Mouse (Mus musculus) small intestine, adult 2 months (tissue): Measurements from ENCODE around the gene Casq1.

Experiments used
- CTCF ChIP-seq: fragments of 200-500 bp; IDR thresholded peaks from 2 replicates; pipeline ENCODE4 v1.5.1; 2012; ENCODE audit warnings: low read depth, mild to moderate bottlenecking, control low read depth, inconsistent platforms, low read length, moderate library complexity, mixed read lengths; ENCODE audit not compliant: insufficient replicate concordance, insufficient read length; ENCODE audit errors: extremely low read depth
- POLR2A ChIP-seq: fragments of 200-500 bp; IDR thresholded peaks from 2 replicates; pipeline ENCODE4 v1.6.1; 2012; ENCODE audit warnings: low read depth, mild to moderate bottlenecking, control low read depth, inconsistent platforms, low read length, moderate library complexity

DNA sequence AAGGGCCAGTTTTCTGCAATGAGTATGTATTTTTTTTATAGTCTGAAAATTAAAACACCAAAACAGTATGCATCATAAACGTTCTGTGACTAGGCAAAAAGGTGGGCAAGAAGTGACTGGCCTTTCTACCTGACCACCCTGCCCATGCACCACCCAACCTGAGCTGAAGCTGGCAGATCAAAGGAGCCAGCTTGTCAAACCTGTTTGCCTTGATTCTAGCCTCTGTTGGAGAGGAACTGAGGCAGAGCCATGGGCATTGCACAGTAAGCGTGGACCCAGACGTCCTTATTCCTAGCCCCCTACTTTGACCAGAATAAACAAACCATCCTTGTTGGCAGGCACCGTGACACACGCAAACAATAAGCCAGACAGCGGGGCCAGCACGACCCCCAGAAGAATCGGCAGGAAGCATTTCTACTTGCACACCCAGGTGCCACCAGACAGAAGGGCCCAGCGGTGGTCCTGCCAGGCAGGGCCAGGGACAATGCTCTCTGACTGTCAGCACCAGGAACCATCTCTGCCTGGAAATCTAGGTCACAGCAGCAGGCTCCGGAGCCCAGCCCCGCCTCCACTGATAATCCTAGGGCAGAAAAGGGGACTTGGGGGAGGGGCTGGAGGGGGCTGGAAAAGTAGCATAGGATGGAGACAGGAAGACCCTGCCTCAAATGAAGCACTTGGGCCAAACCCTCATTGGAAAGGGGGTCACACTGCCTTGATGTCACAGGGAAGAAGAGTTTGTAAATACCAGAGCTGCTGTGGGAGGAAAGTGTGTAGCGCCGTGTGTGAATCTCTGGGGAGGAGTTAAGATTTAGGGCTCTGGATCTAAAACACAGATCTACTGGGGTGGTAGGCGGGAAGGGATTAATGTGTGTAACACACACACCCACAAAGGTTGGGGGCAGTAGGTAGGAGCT lies 17.4 kb downstream of the Casq1 start:
- TF ChIP-seq CTCF: no peak
- no peak for TF ChIP-seq POLR2A
